Mouse (Mus musculus) hindbrain, embryonic 16.5 days (tissue): ENCODE measurements at regions not wholly inside any gene's neighbourhood (a gene's known extent, or its start where the extent isn't known, plus 50 kb on each side); places are given as distances from the start of the nearest gene placed in this dataset.
"Not testable (repeated sequence)": the region's sequence is repeated elsewhere in the genome, so short reads cannot be mapped to it uniquely, and the experiment has no call there.

Experiments used
- ATAC-seq: fragments of 200-750 bp; cut with Nextera tagmentation; 2 replicates; pipeline ENCODE4 v1.8.0; 2017; ENCODE audit warnings: moderate TSS enrichment, moderate library complexity
- H3K27ac ChIP-seq: fragments of 300-500 bp; sonication (generic); 2 replicates; pipeline ENCODE4 v1.5.1; 2014; ENCODE audit warnings: low read depth, mild to moderate bottlenecking, control low read depth, low read length, moderate library complexity
- H3K27me3 ChIP-seq: fragments of 300-500 bp; sonication (generic); replicated peaks from 2 replicates; pipeline ENCODE4 v1.6.1; 2014; ENCODE audit warnings: low read length; ENCODE audit not compliant: control insufficient read depth, insufficient read depth
- H3K36me3 ChIP-seq: fragments of 300-500 bp; sonication (generic); 2 replicates; pipeline ENCODE4 v1.6.1; 2014; ENCODE audit warnings: mild to moderate bottlenecking, low read length, moderate library complexity, mixed read lengths; ENCODE audit not compliant: control insufficient read depth, insufficient read depth
- H3K4me1 ChIP-seq: fragments of 300-500 bp; sonication (generic); 2 replicates; pipeline ENCODE4 v1.6.1; 2014; ENCODE audit warnings: low read depth, low read length; ENCODE audit not compliant: control insufficient read depth, insufficient read depth
- H3K4me2 ChIP-seq: fragments of 300-500 bp; sonication (generic); 2 replicates; pipeline ENCODE4 v1.6.1; 2014; ENCODE audit warnings: mild to moderate bottlenecking, low read length, control low read depth, moderate library complexity
- H3K4me3 ChIP-seq: fragments of 300-500 bp; sonication (generic); 2 replicates; pipeline ENCODE4 v1.5.1; 2014; ENCODE audit warnings: mild to moderate bottlenecking, low read length, control low read depth, moderate library complexity
- H3K9ac ChIP-seq: fragments of 300-500 bp; sonication (generic); 2 replicates; pipeline ENCODE4 v1.6.1; 2014; ENCODE audit warnings: low read depth, mild to moderate bottlenecking, control low read depth, low read length, moderate library complexity
- H3K9me3 ChIP-seq: fragments of 300-500 bp; sonication (generic); 2 replicates; pipeline ENCODE4 v1.6.1; 2014; ENCODE audit warnings: mild to moderate bottlenecking, low read length, moderate library complexity; ENCODE audit not compliant: control insufficient read depth
- WGBS: fragments of 180-500 bp; shearing (Covaris S2); extraction: QIAGEN DNeasy Blood & Tissue Kit; methylation state at CpG from one replicate; pipeline ENCODE4 v1.1.7; 2014; 5-methylcytosine and 5-hydroxymethylcytosine counted together

DNA sequence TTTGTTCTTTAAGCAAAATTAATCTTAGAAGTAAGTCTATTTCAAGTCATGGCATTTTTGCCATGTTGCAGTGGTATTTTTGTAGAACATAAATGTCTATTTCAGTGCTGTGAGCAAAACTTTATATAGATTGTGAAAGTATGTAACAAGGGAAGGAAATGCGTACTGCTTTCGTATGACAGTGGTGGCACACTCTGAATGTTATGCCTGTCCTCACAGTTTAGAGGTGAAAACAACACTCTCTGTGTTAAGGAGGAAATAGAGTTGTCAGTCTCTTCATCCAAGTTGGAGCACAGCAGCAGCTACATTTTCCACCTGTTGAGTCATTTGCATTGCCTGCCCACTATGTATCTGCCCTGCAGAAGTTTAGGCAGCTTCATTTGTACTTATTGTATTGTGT lies 550.0 kb upstream of the Gm10801 start:
- no peaks in the 10 kb centered on the region for H3K4me1 ChIP-seq
- no peaks in the 10 kb centered on the region for H3K9me3 ChIP-seq
- H3K36me3 ChIP-seq: no peaks in the 10 kb centered on the region
- no peak overlapping the region for H3K27ac ChIP-seq
- no peak for ATAC-seq
- H3K27me3 ChIP-seq: no peaks in the 10 kb centered on the region
- no peak overlapping the region for H3K4me3 ChIP-seq
- no peak overlapping the region for H3K4me2 ChIP-seq
- WGBS: 94% methylated on average over 2 of the region's 2 CpGs
- H3K9ac ChIP-seq: no peak overlapping the region

DNA sequence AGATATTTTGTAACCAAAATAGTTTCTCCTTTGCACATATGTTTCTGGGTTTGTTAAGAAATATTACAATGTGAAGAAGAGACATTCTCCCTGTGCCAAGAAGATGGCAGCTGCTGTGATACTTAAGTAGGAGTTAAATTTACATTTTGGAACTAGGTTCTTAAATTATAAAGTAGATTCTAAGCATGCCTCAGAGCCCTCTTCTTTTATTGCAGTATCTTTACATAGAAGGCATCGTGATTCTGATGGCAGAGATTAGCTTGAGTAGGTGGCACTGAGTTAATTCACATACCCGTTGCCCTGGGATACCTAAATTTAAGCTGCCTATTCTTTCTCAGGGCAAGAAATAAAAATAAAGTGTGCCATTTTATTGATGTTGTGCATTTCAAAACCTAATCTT lies 538.6 kb upstream of the Gm10801 start:
- no peaks in the 10 kb centered on the region for H3K4me1 ChIP-seq
- no peak overlapping the region for H3K27ac ChIP-seq
- no peaks in the 10 kb centered on the region for H3K27me3 ChIP-seq

DNA sequence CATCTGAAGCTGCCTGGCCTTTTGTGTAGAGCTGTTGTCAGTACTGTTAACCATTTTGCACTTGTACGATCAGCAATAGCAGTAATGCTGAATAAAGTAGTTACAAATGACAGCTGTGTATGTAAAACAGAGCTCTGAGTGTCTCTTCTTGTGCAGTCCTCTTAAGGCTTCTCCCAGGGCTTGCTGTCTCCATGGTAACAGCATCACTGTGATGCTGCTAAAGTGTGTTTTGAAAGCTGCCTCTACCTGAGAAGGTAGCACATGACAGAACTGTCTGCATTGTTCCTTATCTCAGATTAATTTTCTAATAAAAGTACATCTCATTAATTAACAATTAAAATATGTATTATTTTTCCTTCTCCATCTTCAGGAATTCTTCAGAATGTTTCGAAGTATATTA lies 537.4 kb upstream of the Gm10801 start:
- Histone ChIP-seq H3K4me1 (no peaks in the 10 kb centered on the region), H3K27me3 (no peaks in the 10 kb centered on the region), H3K27ac (no peak overlapping the region), H3K4me3 (no peak overlapping the region), H3K4me2 (no peak overlapping the region), H3K36me3 (no peaks in the 10 kb centered on the region), H3K9ac (no peak overlapping the region), H3K9me3 (no peaks in the 10 kb centered on the region)
- WGBS: 59% methylated on average over 2 of the region's 2 CpGs
- peak; percentile 76; the same call in 1 of the 2 replicates for ATAC-seq

More for the DNA sequence above, 538.6 kb upstream of the Gm10801 start:
- no peaks in the 10 kb centered on the region for H3K9me3 ChIP-seq
- no peak for ATAC-seq
- no peak overlapping the region for H3K4me2 ChIP-seq
- no peak overlapping the region for H3K4me3 ChIP-seq
- no peaks in the 10 kb centered on the region for H3K36me3 ChIP-seq
- WGBS: 75% methylated on average over 2 of the region's 2 CpGs
- no peak overlapping the region for H3K9ac ChIP-seq

DNA sequence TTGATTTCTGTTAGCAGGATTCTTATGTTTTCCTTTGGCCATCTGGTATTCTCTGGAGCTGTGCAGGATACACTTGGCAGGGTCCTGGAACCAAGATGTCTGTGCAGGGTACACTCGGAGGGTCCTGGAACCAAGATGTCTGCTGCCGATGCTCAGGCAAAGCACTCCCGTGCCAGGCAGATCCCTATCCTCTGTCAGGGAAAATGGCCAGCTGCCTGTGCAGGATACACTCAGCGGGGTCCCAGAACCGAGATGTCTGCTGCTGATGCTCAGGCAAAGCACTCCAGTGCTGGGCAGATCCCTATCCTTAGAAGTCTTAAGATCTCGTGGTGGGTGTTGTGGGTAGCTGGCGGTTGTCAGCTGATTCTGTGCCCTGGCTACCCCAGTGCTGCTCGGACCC lies 521.6 kb upstream of the Gm10801 start:
- H3K27ac ChIP-seq, H3K4me2 ChIP-seq, H3K27me3 ChIP-seq, H3K4me3 ChIP-seq, ATAC-seq, H3K4me1 ChIP-seq, H3K36me3 ChIP-seq, H3K9me3 ChIP-seq, H3K9ac ChIP-seq: not testable (repeated sequence)
- WGBS: 91% methylated on average over 8 of the region's 8 CpGs

DNA sequence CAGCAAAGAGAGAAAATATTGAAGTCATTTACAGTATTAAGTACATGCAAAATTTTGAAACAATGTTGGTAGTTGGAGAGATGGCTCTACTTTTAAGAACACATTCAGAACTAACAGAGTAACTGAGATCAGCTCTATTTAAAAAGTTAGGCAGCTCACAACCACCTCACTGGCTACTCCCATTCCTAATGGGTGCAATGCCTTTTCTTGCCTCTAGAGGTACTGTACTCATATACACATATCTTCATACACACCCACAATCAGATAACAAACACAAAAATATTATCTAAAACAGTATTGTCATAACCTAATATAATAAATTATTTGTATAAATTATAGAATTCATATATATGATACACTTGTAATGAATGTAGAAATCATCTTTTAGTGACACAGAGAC lies 518.3 kb upstream of the Gm10801 start:
- no peaks in the 10 kb centered on the region for H3K4me1 ChIP-seq
- no peaks in the 10 kb centered on the region for H3K36me3 ChIP-seq
- no peaks in the 10 kb centered on the region for H3K9me3 ChIP-seq
- no peaks in the 10 kb centered on the region for H3K27me3 ChIP-seq
- no peak for ATAC-seq
- H3K27ac ChIP-seq: no peak overlapping the region
- no peak overlapping the region for H3K4me2 ChIP-seq
- H3K4me3 ChIP-seq: no peak overlapping the region
- no peak overlapping the region for H3K9ac ChIP-seq
